Mouse (Mus musculus) hindbrain, embryonic 16.5 days (tissue): Measurements from ENCODE around the gene Olig1. TPM values are rescaled to one million over a fixed set of nuclear protein-coding genes. Genes with fewer than 3 reads are reported as not detected.

Experiments used
- ATAC-seq: fragments of 200-750 bp; cut with Nextera tagmentation; 2 replicates; pipeline ENCODE4 v1.8.0; 2017; ENCODE audit warnings: moderate TSS enrichment, moderate library complexity
- H3K27ac ChIP-seq: fragments of 300-500 bp; sonication (generic); 2 replicates; pipeline ENCODE4 v1.5.1; 2014; ENCODE audit warnings: low read depth, mild to moderate bottlenecking, control low read depth, low read length, moderate library complexity
- H3K27me3 ChIP-seq: fragments of 300-500 bp; sonication (generic); replicated peaks from 2 replicates; pipeline ENCODE4 v1.6.1; 2014; ENCODE audit warnings: low read length; ENCODE audit not compliant: control insufficient read depth, insufficient read depth
- H3K36me3 ChIP-seq: fragments of 300-500 bp; sonication (generic); 2 replicates; pipeline ENCODE4 v1.6.1; 2014; ENCODE audit warnings: mild to moderate bottlenecking, low read length, moderate library complexity, mixed read lengths; ENCODE audit not compliant: control insufficient read depth, insufficient read depth
- H3K4me1 ChIP-seq: fragments of 300-500 bp; sonication (generic); 2 replicates; pipeline ENCODE4 v1.6.1; 2014; ENCODE audit warnings: low read depth, low read length; ENCODE audit not compliant: control insufficient read depth, insufficient read depth
- H3K4me2 ChIP-seq: fragments of 300-500 bp; sonication (generic); 2 replicates; pipeline ENCODE4 v1.6.1; 2014; ENCODE audit warnings: mild to moderate bottlenecking, low read length, control low read depth, moderate library complexity
- H3K4me3 ChIP-seq: fragments of 300-500 bp; sonication (generic); 2 replicates; pipeline ENCODE4 v1.5.1; 2014; ENCODE audit warnings: mild to moderate bottlenecking, low read length, control low read depth, moderate library complexity
- H3K9ac ChIP-seq: fragments of 300-500 bp; sonication (generic); 2 replicates; pipeline ENCODE4 v1.6.1; 2014; ENCODE audit warnings: low read depth, mild to moderate bottlenecking, control low read depth, low read length, moderate library complexity
- H3K9me3 ChIP-seq: fragments of 300-500 bp; sonication (generic); 2 replicates; pipeline ENCODE4 v1.6.1; 2014; ENCODE audit warnings: mild to moderate bottlenecking, low read length, moderate library complexity; ENCODE audit not compliant: control insufficient read depth
- WGBS: fragments of 180-500 bp; shearing (Covaris S2); extraction: QIAGEN DNeasy Blood & Tissue Kit; methylation state at CpG from one replicate; pipeline ENCODE4 v1.1.7; 2014; 5-methylcytosine and 5-hydroxymethylcytosine counted together
- polyA plus RNA-seq: library from polyadenylated mRNA; unstranded; fragments of >200 nt; fragmentation: Nextera tagmentation; extraction: Ambion mirVana; gene quantifications from 2 replicates; pipeline ENCODE4 v1.2.1, GENCODE M21; 2015

Gene Olig1
- polyA plus RNA-seq, result 153 and 190 TPM in 2 replicates

DNA sequence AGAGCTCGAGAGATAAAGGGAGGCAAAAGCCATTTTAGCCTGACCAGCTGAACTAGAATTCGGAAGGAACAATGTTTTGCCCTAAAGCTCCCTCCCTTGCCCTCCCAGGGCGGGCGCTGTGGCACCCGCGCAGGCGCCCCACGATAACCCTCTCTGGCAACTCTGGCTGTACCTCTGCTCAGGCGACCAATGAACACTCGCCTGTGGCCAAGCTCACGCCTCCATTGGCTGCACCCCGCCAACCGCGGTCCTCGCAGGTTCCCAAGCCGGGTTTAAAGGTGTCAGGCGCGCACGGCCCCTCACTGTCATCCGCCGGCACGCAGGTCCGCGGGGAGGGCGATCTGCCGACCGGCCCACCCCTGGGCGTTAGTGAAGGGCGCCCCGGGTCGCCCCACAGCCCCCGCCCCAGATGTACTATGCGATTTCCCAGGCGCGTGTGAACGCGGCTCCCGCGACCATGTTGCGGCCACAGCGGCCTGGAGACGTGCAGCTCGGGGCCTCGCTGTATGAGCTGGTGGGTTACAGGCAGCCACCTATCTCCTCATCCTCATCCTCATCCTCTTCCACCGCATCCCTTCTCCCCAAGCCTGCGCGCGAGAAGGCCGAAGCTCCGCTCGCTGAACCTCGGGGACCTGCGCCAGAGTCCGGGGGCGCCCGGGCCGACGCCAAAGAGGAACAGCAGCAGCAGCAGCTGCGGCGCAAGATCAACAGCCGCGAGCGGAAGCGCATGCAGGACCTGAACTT lies at the start of gene Olig1:
Gene Olig1 (plus strand): TSS at position 305 of the 744 bp plus-strand sequence.
- Histone ChIP-seq H3K27me3 (peaks cover 82% of the 10 kb centered on the region), H3K9ac (peak within 1 kb of the TSS; percentile 62), H3K4me1 (peaks cover 21% of the 10 kb centered on the region), H3K36me3 (no peaks in the 10 kb centered on the region), H3K4me3 (peak within 1 kb of the TSS; percentile 53), H3K4me2 (peak within 1 kb of the TSS; percentile 87), H3K27ac (peak within 1 kb of the TSS; percentile 59), H3K9me3 (no peaks in the 10 kb centered on the region)
- ATAC-seq, result peak; percentile 92
- under 1% methylated on average over 60 of the region's 64 CpGs for WGBS

DNA sequence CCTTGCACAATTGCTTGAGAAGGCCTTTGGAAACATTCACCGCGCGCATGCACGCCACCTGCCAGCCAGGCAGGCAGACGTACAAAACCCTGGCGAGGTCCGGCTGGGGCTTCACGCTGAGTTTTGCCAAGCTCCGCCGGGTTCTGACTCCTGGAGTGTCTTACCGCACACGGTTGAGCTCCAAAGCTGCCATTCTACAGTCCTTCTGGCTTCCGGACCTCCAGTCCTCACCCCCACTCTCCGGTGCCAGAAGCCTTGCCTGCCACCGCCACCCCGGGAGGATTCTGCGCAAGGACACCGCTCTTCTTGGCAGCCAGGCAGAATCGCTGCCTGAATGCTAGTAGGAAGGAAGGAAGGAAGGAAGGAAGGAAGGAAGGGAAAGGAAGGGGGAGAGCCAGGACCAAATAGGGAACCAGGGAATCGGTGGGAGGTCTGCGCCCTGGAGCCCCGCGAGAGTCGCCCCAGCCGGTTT lies 47.4 kb upstream of the Olig1 start:
- WGBS, result under 1% methylated on average over 25 of the region's 25 CpGs
- H3K27me3 ChIP-seq, result peaks cover 81% of the 10 kb centered on the region
- ATAC-seq, result peak; percentile 51
- peak overlapping the region; percentile 44 for H3K4me2 ChIP-seq
- peak overlapping the region; percentile 66 for H3K27ac ChIP-seq
- H3K9ac ChIP-seq, result peak overlapping the region; percentile 47
- peaks cover 3% of the 10 kb centered on the region; the same call in 1 of the 2 replicates for H3K9me3 ChIP-seq
- H3K4me3 ChIP-seq, result peak overlapping the region; percentile 29
- H3K4me1 ChIP-seq, result peaks cover 31% of the 10 kb centered on the region
- no peaks in the 10 kb centered on the region for H3K36me3 ChIP-seq

DNA sequence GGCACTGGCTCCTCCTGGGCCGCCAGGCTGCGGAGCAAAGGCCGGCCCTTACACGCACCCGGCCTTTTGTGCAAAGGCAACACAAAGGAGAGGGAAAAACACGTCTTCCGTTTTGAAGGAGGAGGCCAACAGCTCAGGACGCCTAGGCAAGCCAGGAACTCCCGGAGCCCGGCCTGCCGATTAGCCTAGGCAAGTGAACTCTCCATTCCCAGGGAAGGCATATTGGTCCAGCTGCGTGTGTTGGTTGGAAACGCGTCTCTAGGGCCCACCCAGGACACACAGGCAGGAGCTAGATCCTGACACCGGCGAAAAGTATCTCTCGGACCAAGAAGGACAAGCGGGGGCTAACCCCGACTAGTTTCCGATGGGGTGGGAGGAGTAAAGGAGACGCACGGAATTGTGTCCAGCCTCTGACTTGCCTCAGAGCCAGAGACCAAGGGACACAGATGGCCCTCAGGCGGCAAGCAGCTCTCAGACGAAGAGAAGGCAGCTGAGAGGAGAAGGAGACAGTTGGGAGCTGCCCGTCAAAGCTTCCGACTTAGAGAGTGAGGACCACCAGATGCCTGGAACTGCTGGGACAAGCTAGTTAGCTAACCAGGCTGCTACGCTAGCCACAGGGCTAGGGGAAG lies 46.8 kb upstream of the Olig1 start:
- Histone ChIP-seq H3K27me3 (peaks cover 79% of the 10 kb centered on the region), H3K4me3 (peak overlapping the region; percentile 29), H3K36me3 (no peaks in the 10 kb centered on the region), H3K4me1 (peaks cover 32% of the 10 kb centered on the region), H3K9me3 (peaks cover 3% of the 10 kb centered on the region; the same call in 1 of the 2 replicates), H3K9ac (peak overlapping the region; percentile 8), H3K4me2 (peak overlapping the region; percentile 44), H3K27ac (peak overlapping the region; percentile 66)
- ATAC-seq, result peak; percentile 58
- WGBS, result 0% methylated on average over 27 of the region's 27 CpGs

DNA sequence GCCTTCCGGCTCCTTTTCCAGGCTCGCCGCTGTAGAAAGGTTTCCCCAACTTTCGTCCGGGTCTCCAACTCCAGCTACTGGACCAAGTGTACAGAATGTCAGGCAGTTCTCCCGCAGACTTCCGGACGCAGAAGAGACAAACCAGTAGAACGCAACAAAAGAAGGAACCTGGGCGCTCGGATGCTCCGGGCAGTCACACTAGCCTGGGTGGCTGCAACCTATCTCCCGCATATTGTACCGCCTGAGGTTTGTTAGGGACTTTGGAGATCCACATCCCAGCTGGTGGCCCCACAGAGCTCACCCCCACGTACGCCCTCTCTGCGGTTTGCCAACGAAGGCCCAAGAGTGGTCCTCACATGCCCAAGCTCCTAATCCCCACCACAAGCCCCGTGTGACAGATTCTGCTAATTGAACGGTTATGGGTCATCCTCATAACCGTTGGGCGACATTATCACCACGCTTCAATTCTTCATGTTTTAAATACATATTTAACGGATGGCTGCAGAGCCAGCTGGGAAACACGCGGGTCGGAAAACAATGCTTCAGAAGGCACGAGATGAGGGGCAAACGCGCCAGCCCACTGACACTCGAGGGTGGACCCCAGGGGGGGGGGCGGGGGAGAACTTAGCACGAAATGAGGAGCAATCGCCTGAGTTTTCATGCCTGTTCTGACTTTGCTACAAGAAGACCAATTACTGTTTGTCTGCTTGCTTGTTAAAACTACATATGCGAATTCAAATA lies 46.1 kb upstream of the Olig1 start:
- Histone ChIP-seq H3K36me3 (no peaks in the 10 kb centered on the region), H3K9me3 (no peaks in the 10 kb centered on the region), H3K4me3 (peak overlapping the region; percentile 29), H3K4me1 (peaks cover 32% of the 10 kb centered on the region), H3K9ac (peak overlapping the region; percentile 13), H3K27me3 (peaks cover 74% of the 10 kb centered on the region), H3K4me2 (peak overlapping the region; percentile 44), H3K27ac (peak overlapping the region; percentile 66)
- ATAC-seq, result no peak
- 2% methylated on average over 35 of the region's 35 CpGs for WGBS

DNA sequence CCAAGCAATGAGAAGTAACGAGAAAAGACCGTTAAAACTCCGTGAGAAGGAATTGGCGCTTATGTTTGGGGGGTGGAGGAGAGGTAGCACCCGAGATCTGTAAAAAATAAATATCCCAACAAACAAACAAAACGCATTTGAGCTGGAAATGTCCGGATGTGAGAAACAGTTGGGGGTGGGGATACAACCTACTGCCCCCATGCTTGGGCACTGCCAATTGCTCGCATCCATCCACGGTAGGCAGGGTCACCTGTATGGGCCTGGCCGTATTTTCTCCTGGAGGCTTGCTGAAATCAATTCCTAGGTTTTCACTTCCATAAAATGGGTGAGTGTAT lies 45.5 kb upstream of the Olig1 start:
- no peak overlapping the region for H3K9ac ChIP-seq
- H3K27me3 ChIP-seq, result peaks cover 69% of the 10 kb centered on the region
- peak overlapping the region; percentile 44; the same call in 1 of the 2 replicates for H3K4me2 ChIP-seq
- H3K9me3 ChIP-seq, result no peaks in the 10 kb centered on the region
- peaks cover 32% of the 10 kb centered on the region for H3K4me1 ChIP-seq
- ATAC-seq, result no peak
- 7% methylated on average over 10 of the region's 10 CpGs for WGBS
- H3K27ac ChIP-seq, result no peak overlapping the region
- no peak overlapping the region for H3K4me3 ChIP-seq
- H3K36me3 ChIP-seq, result no peaks in the 10 kb centered on the region

DNA sequence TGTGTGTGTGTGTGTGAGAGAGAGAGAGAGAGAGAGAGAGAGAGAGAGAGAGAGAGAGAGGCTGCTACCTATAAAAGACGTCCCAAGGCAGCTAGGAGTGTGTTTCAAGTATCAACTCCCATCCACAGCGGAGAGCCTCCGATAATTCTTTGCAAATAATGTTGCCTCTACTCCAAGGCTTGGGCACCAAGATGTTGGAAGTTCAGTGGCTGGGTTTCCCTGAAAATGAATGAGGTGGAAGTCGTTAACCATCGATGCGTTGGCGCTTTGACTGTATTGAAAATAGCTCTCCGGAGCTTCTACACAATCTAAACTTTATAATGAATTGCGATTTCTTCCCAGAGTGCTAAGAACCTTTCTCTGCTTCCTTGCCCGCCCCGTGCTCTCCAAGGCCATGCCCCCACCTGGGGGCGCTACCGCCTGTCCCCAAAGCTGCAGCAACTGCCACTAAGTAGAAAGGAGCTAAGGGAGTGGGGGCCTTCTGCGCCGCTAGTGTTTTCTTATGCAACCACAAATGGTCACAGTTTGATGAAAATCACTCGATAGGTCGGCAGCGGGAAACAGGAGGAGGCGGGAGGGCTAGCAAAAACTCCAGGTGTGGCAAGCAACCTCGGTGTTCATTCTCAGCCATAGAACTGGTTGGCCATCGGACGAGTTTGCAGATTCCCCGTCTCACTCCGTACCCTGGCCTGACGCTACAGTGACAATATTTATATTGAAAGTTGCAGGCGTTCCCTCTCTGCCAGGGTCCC lies 44.9 kb upstream of the Olig1 start:
- Histone ChIP-seq H3K9me3 (no peaks in the 10 kb centered on the region), H3K4me1 (peaks cover 31% of the 10 kb centered on the region), H3K27ac (peak overlapping the region; percentile 34; the same call in 1 of the 2 replicates), H3K27me3 (peaks cover 66% of the 10 kb centered on the region), H3K4me3 (peak overlapping the region; percentile 40), H3K9ac (peak overlapping the region; percentile 38; the same call in 1 of the 2 replicates), H3K36me3 (no peaks in the 10 kb centered on the region), H3K4me2 (peak overlapping the region; percentile 45)
- no peak for ATAC-seq
- WGBS, result 1% methylated on average over 26 of the region's 26 CpGs

DNA sequence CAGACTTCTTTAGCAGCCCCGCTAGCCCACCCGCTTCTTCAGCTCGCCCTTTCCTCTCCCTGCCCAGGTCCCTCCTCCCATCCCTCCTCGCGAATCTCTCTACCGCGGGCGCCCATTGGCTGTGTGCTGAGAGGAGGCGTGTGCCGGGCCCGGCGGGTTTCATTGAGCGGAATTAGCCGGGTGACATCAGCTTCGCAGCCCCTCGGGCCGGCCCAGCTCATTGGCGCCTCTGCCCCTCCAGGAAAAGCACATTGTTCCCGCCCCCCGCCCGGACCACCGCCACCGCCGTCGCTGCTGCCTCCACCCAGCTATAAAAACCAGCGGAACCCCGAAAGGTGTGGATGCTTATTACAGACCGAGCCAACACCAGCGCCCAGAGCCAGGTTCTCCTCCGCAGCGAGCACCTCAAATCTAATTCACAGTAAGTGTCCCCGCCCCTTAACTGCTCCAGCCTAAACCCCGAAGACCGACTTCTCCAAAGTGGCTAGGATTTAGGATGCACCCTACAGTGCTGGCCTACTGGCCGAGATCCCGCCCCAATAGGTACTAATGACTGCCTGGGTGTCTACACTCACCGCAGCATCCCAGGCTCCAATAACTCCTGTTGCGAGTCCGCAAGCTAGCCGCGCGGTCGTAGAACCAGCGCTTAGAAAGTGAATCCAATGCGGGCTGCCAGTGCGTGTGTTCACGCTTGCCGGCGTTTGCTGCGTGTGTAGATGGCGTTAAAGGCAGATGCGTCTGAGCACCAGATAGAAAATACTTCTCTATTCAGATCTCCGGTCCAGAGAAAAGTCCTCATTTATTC lies 44.1 kb upstream of the Olig1 start, which contains the start of gene Olig2:
Gene Olig2 (plus strand): TSS at position 225 of the 805 bp plus-strand sequence.
- H3K9ac ChIP-seq, result peak within 1 kb of the TSS; percentile 47
- peak; percentile 89 for ATAC-seq
- under 1% methylated on average over 52 of the region's 53 CpGs for WGBS
- no peaks in the 10 kb centered on the region for H3K36me3 ChIP-seq
- H3K4me2 ChIP-seq, result peak within 1 kb of the TSS; percentile 45
- peak within 1 kb of the TSS; percentile 40 for H3K4me3 ChIP-seq
- H3K4me1 ChIP-seq, result peaks cover 25% of the 10 kb centered on the region
- no peaks in the 10 kb centered on the region for H3K9me3 ChIP-seq
- H3K27me3 ChIP-seq, result peaks cover 66% of the 10 kb centered on the region
- peak within 1 kb of the TSS; percentile 51; the same call in 1 of the 2 replicates for H3K27ac ChIP-seq
